Mouse (Mus musculus) gastrocnemius, adult 8-10 months (tissue): ENCODE results near the gene Zfp341. TPM values are rescaled to one million over a fixed set of nuclear protein-coding genes. Genes with fewer than 3 reads are reported as not detected.

Experiments used
- DNase-seq, 2 experiments: peaks; one replicate each; pipeline ENCODE4 v3.0.0; 2022; ENCODE audit warnings: low spot score in 2 of 2
- total RNA-seq, 4 experiments: library from RNA; stranded (reverse); gene quantifications; 2 replicates each; pipeline ENCODE4 v1.2.4; 2022

Gene Zfp341
- total RNA-seq, 4 experiments from 2014 or later = 2.4 to 3.1 (median 2.9) TPM

GRCm38 (mm10) chr2:154633039-154633742 lies 20.1 kb downstream of the Zfp341 start:
- no peak for DNase-seq

- no peak for DNase-seq
These were observed 21.0 kb downstream of the Zfp341 start for GRCm38 (mm10) chr2:154633876-154634644.

GRCm38 (mm10) chr2:154635826-154636225 lies 22.7 kb downstream of the Zfp341 start:
- DNase-seq = no peak

GRCm38 (mm10) chr2:154638521-154638920 lies 25.4 kb downstream of the Zfp341 start:
- no peak for DNase-seq

GRCm38 (mm10) chr2:154639115-154639514 lies 26.0 kb downstream of the Zfp341 start:
- DNase-seq = no peak

- no peak for DNase-seq
These were observed 28.1 kb downstream of the Zfp341 start for GRCm38 (mm10) chr2:154641176-154641575.

- DNase-seq = no peak
These were observed 28.9 kb downstream of the Zfp341 start for GRCm38 (mm10) chr2:154642005-154642459.

GRCm38 (mm10) chr2:154642712-154643385 lies 29.8 kb downstream of the Zfp341 start:
- DNase-seq = no peak

- no peak for DNase-seq
These were observed 33.5 kb downstream of the Zfp341 start for GRCm38 (mm10) chr2:154646634-154647033.

GRCm38 (mm10) chr2:154648086-154648485 lies 35.0 kb downstream of the Zfp341 start:
- DNase-seq = no peak

- DNase-seq = no peak
These were observed 37.3 kb downstream of the Zfp341 start for GRCm38 (mm10) chr2:154650404-154650803.

GRCm38 (mm10) chr2:154651363-154651762 lies 38.3 kb downstream of the Zfp341 start, which contains the start of gene Chmp4b:
TSS of gene Chmp4b (plus strand) at chr2:154651705.
- DNase-seq = no peak

GRCm38 (mm10) chr2:154654976-154655375 lies 41.9 kb downstream of the Zfp341 start:
- no peak for DNase-seq

GRCm38 (mm10) chr2:154655878-154656414 lies 42.8 kb downstream of the Zfp341 start:
- DNase-seq = no peak

GRCm38 (mm10) chr2:154656710-154657485 lies 43.8 kb downstream of the Zfp341 start:
- peak; percentile 93 to 96 for DNase-seq

- peak in 1 of 2 experiments; percentile 9 for DNase-seq
These were observed 44.6 kb downstream of the Zfp341 start for GRCm38 (mm10) chr2:154657486-154658237.

GRCm38 (mm10) chr2:154659070-154659469 lies 46.0 kb downstream of the Zfp341 start:
- DNase-seq = no peak

- no peak for DNase-seq
These were observed 46.5 kb downstream of the Zfp341 start for GRCm38 (mm10) chr2:154659531-154660074.

GRCm38 (mm10) chr2:154668680-154669079 lies 55.6 kb downstream of the Zfp341 start:
- DNase-seq = no peak

- no peak for DNase-seq
These were observed 57.0 kb downstream of the Zfp341 start for GRCm38 (mm10) chr2:154670106-154670505.
